In the genomic region with DNA sequence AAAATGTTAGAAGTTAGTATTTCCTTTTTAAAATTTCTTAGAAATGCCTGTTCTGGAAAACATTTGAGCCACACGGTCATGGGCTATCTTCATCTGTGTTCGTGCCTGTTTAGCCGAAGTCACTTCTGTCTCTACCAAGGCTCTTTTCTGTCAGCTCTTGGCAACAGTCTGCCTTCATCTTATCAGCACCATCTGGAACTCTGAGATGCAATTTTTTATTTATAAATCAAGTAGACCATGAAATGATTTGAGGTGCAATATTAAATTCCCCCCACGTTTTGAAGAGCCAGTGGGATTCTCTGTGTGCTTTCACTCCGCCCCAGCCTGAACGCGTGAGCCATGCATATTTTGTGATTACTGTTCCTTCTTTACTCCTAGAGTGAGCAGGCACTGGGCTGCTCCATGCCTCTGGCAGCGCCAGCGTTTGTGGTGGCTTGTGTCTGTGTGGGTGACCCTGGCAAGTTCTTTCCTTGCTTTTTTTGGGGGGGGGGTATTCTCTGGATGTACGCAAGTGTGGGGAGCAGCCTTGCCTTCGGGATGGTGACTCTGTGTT, we compare ENCODE assay signal across 16 mouse cellular contexts. TPM values are rescaled to one million over a fixed set of nuclear protein-coding genes. Genes with fewer than 3 reads are reported as not detected.
A peak's percentile ranks its signal among the peaks of the same experiment; 100 is the strongest.
DNase-seq lines count a peak whose midpoint lies in the region; ATAC-seq lines count a peak whose summit lies in the region.
"Had no signal": no experiment of that assay in that cellular context is flagged by ENCODE, and none has a peak within 500 bp of the region (broad histone marks: within the 10 kb centered on the region; RNA-seq: fewer than 3 reads in every experiment).

No protein-coding gene starts in this region.

- H3K27me3 ChIP-seq in forebrain, embryonic 13.5 days: no peaks in the 10 kb centered on the region
- no peaks in the 10 kb centered on the region for H3K27me3 ChIP-seq in forebrain, embryonic 11.5 days (ENCODE audit: control insufficient read depth, insufficient read depth, low read length)
- no peaks in the 10 kb centered on the region for H3K27me3 ChIP-seq in hindbrain, embryonic 15.5 days
- no peaks in the 10 kb centered on the region for H3K27me3 ChIP-seq in hindbrain, embryonic 11.5 days (ENCODE audit: control insufficient read depth, insufficient read depth, low read length)
- H3K27me3 ChIP-seq in forebrain, embryonic 16.5 days (replicated peaks; ENCODE audit: control insufficient read depth, insufficient read depth, low read length): no peaks in the 10 kb centered on the region
- H3K27me3 ChIP-seq: midbrain, embryonic 15.5 days had no signal

- no peak overlapping the region for H3K4me3 ChIP-seq in forebrain, embryonic 13.5 days
- H3K4me3 ChIP-seq in forebrain, embryonic 11.5 days (ENCODE audit: low read depth, low read length): no peak overlapping the region
- H3K4me3 ChIP-seq in hindbrain, embryonic 15.5 days: no peak overlapping the region
- H3K4me3 ChIP-seq in hindbrain, embryonic 11.5 days (ENCODE audit: low read depth, low read length): no peak overlapping the region
- H3K4me3 ChIP-seq in forebrain, embryonic 16.5 days (replicated peaks; ENCODE audit: low read length): no peak overlapping the region
- H3K4me3 ChIP-seq: limb, embryonic 10.5 days; midbrain, embryonic 15.5 days had no signal

- peak; percentile 53; the same call in 1 of the 2 replicates for ATAC-seq in forebrain, embryonic 13.5 days
- ATAC-seq in forebrain, embryonic 11.5 days (replicated peaks; ENCODE audit: low FRiP score): no peak
- ATAC-seq in hindbrain, embryonic 15.5 days (ENCODE audit: low FRiP score, low read depth): no peak
- ATAC-seq in hindbrain, embryonic 11.5 days (ENCODE audit: low FRiP score): no peak
- peak; percentile 87 for ATAC-seq in forebrain, embryonic 16.5 days
- ATAC-seq: liver, postnatal 0 days; midbrain, embryonic 15.5 days had no signal

- H3K9me3 ChIP-seq in forebrain, embryonic 13.5 days (replicated peaks): no peaks in the 10 kb centered on the region
- no peaks in the 10 kb centered on the region for H3K9me3 ChIP-seq in forebrain, embryonic 11.5 days (ENCODE audit: control insufficient read depth, low read length)
- H3K9me3 ChIP-seq in hindbrain, embryonic 15.5 days: no peaks in the 10 kb centered on the region
- H3K9me3 ChIP-seq in hindbrain, embryonic 11.5 days (ENCODE audit: control insufficient read depth, low read length): no peaks in the 10 kb centered on the region
- no peaks in the 10 kb centered on the region for H3K9me3 ChIP-seq in forebrain, embryonic 16.5 days (ENCODE audit: control insufficient read depth, low read length)
- H3K9me3 ChIP-seq: limb, embryonic 10.5 days; midbrain, embryonic 15.5 days had no signal

- no peaks in the 10 kb centered on the region for H3K4me1 ChIP-seq in forebrain, embryonic 13.5 days
- no peaks in the 10 kb centered on the region for H3K4me1 ChIP-seq in forebrain, embryonic 11.5 days (replicated peaks; ENCODE audit: control insufficient read depth, insufficient read depth, low read length)
- no peaks in the 10 kb centered on the region for H3K4me1 ChIP-seq in hindbrain, embryonic 15.5 days (replicated peaks)
- no peaks in the 10 kb centered on the region for H3K4me1 ChIP-seq in hindbrain, embryonic 11.5 days (replicated peaks; ENCODE audit: control insufficient read depth, insufficient read depth, low read length)
- H3K4me1 ChIP-seq in forebrain, embryonic 16.5 days (replicated peaks; ENCODE audit: control insufficient read depth, insufficient read depth, low read length): peaks cover 19% of the 10 kb centered on the region
- H3K4me1 ChIP-seq: limb, embryonic 10.5 days; midbrain, embryonic 15.5 days had no signal

- H3K9ac ChIP-seq in forebrain, embryonic 13.5 days: no peak overlapping the region
- H3K9ac ChIP-seq in forebrain, embryonic 11.5 days (ENCODE audit: low read length): no peak overlapping the region
- H3K9ac ChIP-seq in hindbrain, embryonic 15.5 days: no peak overlapping the region
- no peak overlapping the region for H3K9ac ChIP-seq in hindbrain, embryonic 11.5 days (ENCODE audit: low read depth, low read length)
- H3K9ac ChIP-seq in forebrain, embryonic 16.5 days (replicated peaks; ENCODE audit: low read depth, low read length): no peak overlapping the region
- H3K9ac ChIP-seq: liver, postnatal 0 days; midbrain, embryonic 15.5 days had no signal

- 88% methylated on average over 11 of the region's 11 CpGs for WGBS in forebrain, embryonic 13.5 days
- 93% methylated on average over 11 of the region's 11 CpGs for WGBS in forebrain, embryonic 11.5 days
- WGBS in hindbrain, embryonic 15.5 days: 73% methylated on average over 11 of the region's 11 CpGs
- 89% methylated on average over 11 of the region's 11 CpGs for WGBS in hindbrain, embryonic 11.5 days
- WGBS in forebrain, embryonic 16.5 days: 72% methylated on average over 11 of the region's 11 CpGs

- peaks cover 89% of the 10 kb centered on the region for H3K36me3 ChIP-seq in forebrain, embryonic 13.5 days (ENCODE audit: poor library complexity, severe bottlenecking)
- peaks cover 2% of the 10 kb centered on the region; the same call in 1 of the 2 replicates for H3K36me3 ChIP-seq in forebrain, embryonic 11.5 days (ENCODE audit: control insufficient read depth, insufficient read depth, low read length)
- H3K36me3 ChIP-seq in hindbrain, embryonic 15.5 days: no peaks in the 10 kb centered on the region
- H3K36me3 ChIP-seq in hindbrain, embryonic 11.5 days (ENCODE audit: control insufficient read depth, insufficient read depth, low read length): no peaks in the 10 kb centered on the region
- peaks cover 7% of the 10 kb centered on the region for H3K36me3 ChIP-seq in forebrain, embryonic 16.5 days (ENCODE audit: control insufficient read depth, insufficient read depth)
- H3K36me3 ChIP-seq: limb, embryonic 10.5 days; midbrain, embryonic 15.5 days had no signal

- DNase-seq in forebrain, embryonic 11.5 days (ENCODE audit: low spot score): no peak
- DNase-seq in hindbrain, embryonic 11.5 days (ENCODE audit: low spot score): no peak
- DNase-seq in brain, adult 2 months (ENCODE audit: low read depth, low spot score): peak; percentile 80
- no peak for DNase-seq in adrenal gland, adult (ENCODE audit: inconsistent age in 2 of 2, low spot score in 1 of 2)
- DNase-seq: heart, postnatal 10 days; kidney, adult 18-20 months; kidney, postnatal 14 days; liver, postnatal 0 days; lung, postnatal 14 days; thymus, postnatal 14 days had no signal

- H3K4me2 ChIP-seq in forebrain, embryonic 13.5 days: no peak overlapping the region
- H3K4me2 ChIP-seq in forebrain, embryonic 11.5 days (ENCODE audit: low read depth, low read length, severe bottlenecking): no peak overlapping the region
- H3K4me2 ChIP-seq in hindbrain, embryonic 15.5 days: no peak overlapping the region
- no peak overlapping the region for H3K4me2 ChIP-seq in hindbrain, embryonic 11.5 days (replicated peaks; ENCODE audit: low read depth, low read length)
- H3K4me2 ChIP-seq in forebrain, embryonic 16.5 days (ENCODE audit: low read length): peak overlapping the region; percentile 13; the same call in 1 of the 2 replicates
- H3K4me2 ChIP-seq: heart, embryonic 11.5 days; midbrain, embryonic 15.5 days had no signal

- H3K27ac ChIP-seq in forebrain, embryonic 13.5 days: peak overlapping the region; percentile 44; the same call in 1 of the 2 replicates
- no peak overlapping the region for H3K27ac ChIP-seq in forebrain, embryonic 11.5 days (ENCODE audit: low read depth, low read length)
- 0 out of 2 replicates have a peak overlapping the region, but pooled peaks have one; percentile 37 for H3K27ac ChIP-seq in hindbrain, embryonic 15.5 days (replicated peaks)
- H3K27ac ChIP-seq in hindbrain, embryonic 11.5 days (ENCODE audit: low read depth, low read length): no peak overlapping the region
- peak overlapping the region; percentile 69 for H3K27ac ChIP-seq in forebrain, embryonic 16.5 days (ENCODE audit: low read length)
- H3K27ac ChIP-seq: limb, embryonic 10.5 days; midbrain, embryonic 15.5 days had no signal

RNA-seq across cellular contexts. Expression of a gene that starts 15.5 kb away (rescaled TPM):
- polyA plus RNA-seq in forebrain, embryonic 13.5 days (2015; fragmentation: Nextera tagmentation; extraction: Ambion mirVana): 80.3 and 99.0 TPM in 2 replicates
- polyA plus RNA-seq in forebrain, embryonic 11.5 days (2014; fragmentation: Nextera tagmentation; extraction: Ambion mirVana): 55.5 and 63.8 TPM in 2 replicates
- polyA plus RNA-seq in hindbrain, embryonic 15.5 days (2015; fragmentation: Nextera tagmentation; extraction: Ambion mirVana): 146 and 155 TPM in 2 replicates
- polyA plus RNA-seq in hindbrain, embryonic 11.5 days (2014; fragmentation: Nextera tagmentation; extraction: Ambion mirVana): 51.0 and 54.4 TPM in 2 replicates
- polyA plus RNA-seq in forebrain, embryonic 16.5 days (2015; fragmentation: Nextera tagmentation; extraction: Ambion mirVana): 153 and 163 TPM in 2 replicates

Comparison
In these comparisons a context has a peak if more than half of its experiments do, and no peak if none do; other contexts are left out.
1. ATAC-seq: peak in forebrain, embryonic 13.5 days (single experiment) and forebrain, embryonic 16.5 days (single experiment); none in forebrain, embryonic 11.5 days (single experiment), hindbrain, embryonic 15.5 days (single experiment) and hindbrain, embryonic 11.5 days (single experiment).
2. H3K27ac ChIP-seq: peak in forebrain, embryonic 13.5 days (single experiment), hindbrain, embryonic 15.5 days (single experiment) and forebrain, embryonic 16.5 days (single experiment); none in forebrain, embryonic 11.5 days (single experiment) and hindbrain, embryonic 11.5 days (single experiment).